Mouse (Mus musculus): ENCODE measurements at regions not wholly inside any gene's neighbourhood (a gene's known extent, or its start where the extent isn't known, plus 50 kb on each side); places are given as distances from the start of the nearest gene placed in this dataset.

DNA sequence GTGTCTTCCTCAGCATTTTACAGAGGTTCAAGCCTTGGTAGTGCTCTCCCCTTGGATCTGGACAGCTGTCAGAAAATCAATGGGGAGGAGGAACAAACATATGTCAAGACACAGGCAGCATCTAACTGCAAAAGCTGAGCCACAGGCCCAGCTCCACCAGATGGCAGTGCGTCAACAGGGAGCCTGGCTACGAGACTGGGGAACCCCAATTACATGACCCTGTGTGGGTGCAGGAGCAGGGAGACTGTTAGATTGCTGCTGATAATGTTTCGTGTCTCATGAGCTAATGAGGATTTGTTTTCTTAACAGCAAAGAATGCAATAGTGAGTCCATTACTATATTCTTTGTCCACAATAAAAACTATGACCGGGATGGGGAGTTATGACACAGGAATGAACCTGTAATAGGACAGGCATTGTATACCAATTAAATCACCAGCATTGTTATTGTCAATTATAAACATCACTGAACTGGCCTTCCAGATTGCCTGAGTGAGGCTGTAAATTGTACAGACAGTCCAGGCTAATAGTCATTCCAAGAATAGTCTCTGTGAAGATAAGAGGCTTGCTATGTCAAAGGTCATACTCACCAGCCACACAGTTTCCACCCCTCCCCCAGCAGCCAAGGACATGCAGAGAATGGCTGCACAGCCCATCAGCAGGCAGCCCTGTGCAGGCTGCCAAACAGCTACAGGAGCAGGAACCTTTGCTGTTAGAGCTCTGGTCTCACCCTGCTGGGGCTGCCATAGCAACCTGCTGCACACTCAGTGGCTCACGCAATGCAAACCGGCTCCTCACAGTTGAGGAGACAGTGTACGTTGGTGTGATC, 58.8 kb upstream of the Barx2 start:
- Histone ChIP-seq H3K27ac (replicated peaks; ENCODE audit: low read depth, low read length) (no peak overlapping the region), H3K9ac (replicated peaks; ENCODE audit: low read length) (no peak overlapping the region), H3K36me3 (replicated peaks; ENCODE audit: control insufficient read depth, insufficient read depth, low read depth, low read length) (no peaks in the 10 kb centered on the region), H3K4me2 (ENCODE audit: low read depth, low read length) (no peak overlapping the region), H3K4me1 (ENCODE audit: control insufficient read depth, insufficient read depth, low read length) (no peaks in the 10 kb centered on the region), H3K4me3 (ENCODE audit: low read depth, low read length) (no peak overlapping the region), H3K9me3 (replicated peaks; ENCODE audit: control insufficient read depth, low read length) (no peaks in the 10 kb centered on the region), H3K27me3 (ENCODE audit: control insufficient read depth, insufficient read depth, low read length) (no peaks in the 10 kb centered on the region)
- DNase-seq (ENCODE audit: low spot score) (peak; percentile 71), ATAC-seq (replicated peaks; ENCODE audit: insufficient number of reproducible peaks, low FRiP score, low TSS enrichment, low read depth) (peak; percentile 93)
- WGBS = 19% methylated on average over 7 of the region's 7 CpGs

GRCm38 (mm10) chr9:31972629-31972993, 59.3 kb upstream of the Barx2 start:
- Histone ChIP-seq H3K27me3 (ENCODE audit: control insufficient read depth, insufficient read depth, low read length) (no peaks in the 10 kb centered on the region), H3K4me1 (ENCODE audit: control insufficient read depth, insufficient read depth, low read length) (no peaks in the 10 kb centered on the region), H3K4me2 (ENCODE audit: low read depth, low read length) (no peak overlapping the region), H3K4me3 (ENCODE audit: low read depth, low read length) (no peak overlapping the region), H3K36me3 (replicated peaks; ENCODE audit: control insufficient read depth, insufficient read depth, low read depth, low read length) (no peaks in the 10 kb centered on the region), H3K9ac (replicated peaks; ENCODE audit: low read length) (no peak overlapping the region), H3K9me3 (replicated peaks; ENCODE audit: control insufficient read depth, low read length) (no peaks in the 10 kb centered on the region), H3K27ac (replicated peaks; ENCODE audit: low read depth, low read length) (no peak overlapping the region)
- WGBS = 51% methylated on average over 6 of the region's 6 CpGs
- ATAC-seq (replicated peaks; ENCODE audit: insufficient number of reproducible peaks, low FRiP score, low TSS enrichment, low read depth) (no peak), DNase-seq (ENCODE audit: low spot score) (no peak)

DNA sequence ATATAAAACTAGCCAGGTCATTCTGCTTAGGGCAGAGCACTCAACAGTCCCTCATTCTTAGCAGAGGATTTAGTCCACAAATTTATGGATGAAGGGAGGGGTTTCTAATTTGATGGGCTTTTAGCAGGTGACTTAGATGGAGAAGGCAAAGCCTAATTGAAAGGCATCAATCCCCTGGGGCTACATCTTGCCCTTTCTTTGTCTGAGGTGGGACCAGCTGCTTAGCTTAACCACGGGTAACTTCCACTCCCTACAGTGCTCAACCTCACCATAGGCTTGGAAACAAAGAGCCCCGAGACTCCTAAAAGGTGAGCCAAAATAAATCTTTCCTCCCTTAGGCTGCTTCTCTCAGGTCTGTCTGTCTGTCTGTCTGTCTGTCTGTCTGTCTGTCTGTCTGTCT, 62.9 kb upstream of the Barx2 start:
- Histone ChIP-seq H3K9ac (replicated peaks; ENCODE audit: low read length) (no peak overlapping the region), H3K36me3 (replicated peaks; ENCODE audit: control insufficient read depth, insufficient read depth, low read depth, low read length) (no peaks in the 10 kb centered on the region), H3K27me3 (ENCODE audit: control insufficient read depth, insufficient read depth, low read length) (no peaks in the 10 kb centered on the region), H3K4me1 (ENCODE audit: control insufficient read depth, insufficient read depth, low read length) (no peaks in the 10 kb centered on the region), H3K9me3 (replicated peaks; ENCODE audit: control insufficient read depth, low read length) (no peaks in the 10 kb centered on the region), H3K4me3 (ENCODE audit: low read depth, low read length) (no peak overlapping the region), H3K27ac (replicated peaks; ENCODE audit: low read depth, low read length) (no peak overlapping the region), H3K4me2 (ENCODE audit: low read depth, low read length) (no peak overlapping the region)
- no peak for ATAC-seq (replicated peaks; ENCODE audit: insufficient number of reproducible peaks, low FRiP score, low TSS enrichment, low read depth)
- no peak for DNase-seq (ENCODE audit: low spot score)
- WGBS = 40% methylated on average over 2 of the region's 2 CpGs

DNA sequence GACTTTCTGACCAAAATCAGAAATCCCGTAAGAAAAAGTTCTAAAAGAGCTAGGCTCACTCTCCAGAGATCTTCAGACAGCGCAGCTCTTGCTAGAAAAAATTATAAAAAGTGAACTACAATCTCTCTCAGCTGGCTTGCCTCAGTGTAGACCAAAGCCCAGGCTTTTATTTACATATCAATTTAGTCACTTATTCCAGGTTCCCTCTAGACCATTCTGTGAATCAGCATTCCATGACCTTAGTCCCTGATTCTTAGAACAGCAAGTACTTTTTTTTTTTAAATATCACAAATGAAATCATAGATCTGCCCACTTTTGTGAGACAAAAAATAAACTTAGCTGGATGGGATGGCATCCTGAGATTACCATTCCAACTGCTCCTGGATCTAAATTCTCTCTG, 64.8 kb upstream of the Barx2 start:
- no peak for ATAC-seq (replicated peaks; ENCODE audit: insufficient number of reproducible peaks, low FRiP score, low TSS enrichment, low read depth)

GRCm38 (mm10) chr9:31979211-31979610, 65.9 kb upstream of the Barx2 start:
- ATAC-seq (replicated peaks; ENCODE audit: insufficient number of reproducible peaks, low FRiP score, low TSS enrichment, low read depth) = no peak
- 85% methylated on average over 3 of the region's 3 CpGs for WGBS
- H3K9ac ChIP-seq (replicated peaks; ENCODE audit: low read length) = no peak overlapping the region

More for the DNA sequence above, 64.8 kb upstream of the Barx2 start:
- no peak for DNase-seq (ENCODE audit: low spot score)
- Histone ChIP-seq H3K4me2 (ENCODE audit: low read depth, low read length) (no peak overlapping the region), H3K4me1 (ENCODE audit: control insufficient read depth, insufficient read depth, low read length) (no peaks in the 10 kb centered on the region), H3K9ac (replicated peaks; ENCODE audit: low read length) (no peak overlapping the region), H3K4me3 (ENCODE audit: low read depth, low read length) (no peak overlapping the region), H3K36me3 (replicated peaks; ENCODE audit: control insufficient read depth, insufficient read depth, low read depth, low read length) (no peaks in the 10 kb centered on the region), H3K27ac (replicated peaks; ENCODE audit: low read depth, low read length) (no peak overlapping the region), H3K9me3 (replicated peaks; ENCODE audit: control insufficient read depth, low read length) (no peaks in the 10 kb centered on the region), H3K27me3 (ENCODE audit: control insufficient read depth, insufficient read depth, low read length) (no peaks in the 10 kb centered on the region)
- 80% methylated on average over 2 of the region's 2 CpGs for WGBS

GRCm38 (mm10) chr9:31980459-31980858, 67.2 kb upstream of the Barx2 start:
- H3K36me3 ChIP-seq (replicated peaks; ENCODE audit: control insufficient read depth, insufficient read depth, low read depth, low read length) = no peaks in the 10 kb centered on the region
- H3K4me1 ChIP-seq (ENCODE audit: control insufficient read depth, insufficient read depth, low read length) = no peaks in the 10 kb centered on the region
- no peak overlapping the region for H3K4me3 ChIP-seq (ENCODE audit: low read depth, low read length)
- no peak overlapping the region for H3K4me2 ChIP-seq (ENCODE audit: low read depth, low read length)
- H3K27me3 ChIP-seq (ENCODE audit: control insufficient read depth, insufficient read depth, low read length) = no peaks in the 10 kb centered on the region
- ATAC-seq (replicated peaks; ENCODE audit: insufficient number of reproducible peaks, low FRiP score, low TSS enrichment, low read depth) (no peak), DNase-seq (ENCODE audit: low spot score) (no peak)
- H3K27ac ChIP-seq (replicated peaks; ENCODE audit: low read depth, low read length) = no peak overlapping the region
- WGBS = 92% methylated on average over 5 of the region's 5 CpGs
- no peaks in the 10 kb centered on the region for H3K9me3 ChIP-seq (replicated peaks; ENCODE audit: control insufficient read depth, low read length)
- no peak overlapping the region for H3K9ac ChIP-seq (replicated peaks; ENCODE audit: low read length)

More at GRCm38 (mm10) chr9:31979211-31979610, 65.9 kb upstream of the Barx2 start:
- H3K4me2 ChIP-seq (ENCODE audit: low read depth, low read length) = no peak overlapping the region
- no peaks in the 10 kb centered on the region for H3K4me1 ChIP-seq (ENCODE audit: control insufficient read depth, insufficient read depth, low read length)
- H3K4me3 ChIP-seq (ENCODE audit: low read depth, low read length) = no peak overlapping the region
- no peak overlapping the region for H3K27ac ChIP-seq (replicated peaks; ENCODE audit: low read depth, low read length)
- no peak for DNase-seq (ENCODE audit: low spot score)
- H3K9me3 ChIP-seq (replicated peaks; ENCODE audit: control insufficient read depth, low read length) = no peaks in the 10 kb centered on the region
- H3K27me3 ChIP-seq (ENCODE audit: control insufficient read depth, insufficient read depth, low read length) = no peaks in the 10 kb centered on the region
- H3K36me3 ChIP-seq (replicated peaks; ENCODE audit: control insufficient read depth, insufficient read depth, low read depth, low read length) = no peaks in the 10 kb centered on the region

DNA sequence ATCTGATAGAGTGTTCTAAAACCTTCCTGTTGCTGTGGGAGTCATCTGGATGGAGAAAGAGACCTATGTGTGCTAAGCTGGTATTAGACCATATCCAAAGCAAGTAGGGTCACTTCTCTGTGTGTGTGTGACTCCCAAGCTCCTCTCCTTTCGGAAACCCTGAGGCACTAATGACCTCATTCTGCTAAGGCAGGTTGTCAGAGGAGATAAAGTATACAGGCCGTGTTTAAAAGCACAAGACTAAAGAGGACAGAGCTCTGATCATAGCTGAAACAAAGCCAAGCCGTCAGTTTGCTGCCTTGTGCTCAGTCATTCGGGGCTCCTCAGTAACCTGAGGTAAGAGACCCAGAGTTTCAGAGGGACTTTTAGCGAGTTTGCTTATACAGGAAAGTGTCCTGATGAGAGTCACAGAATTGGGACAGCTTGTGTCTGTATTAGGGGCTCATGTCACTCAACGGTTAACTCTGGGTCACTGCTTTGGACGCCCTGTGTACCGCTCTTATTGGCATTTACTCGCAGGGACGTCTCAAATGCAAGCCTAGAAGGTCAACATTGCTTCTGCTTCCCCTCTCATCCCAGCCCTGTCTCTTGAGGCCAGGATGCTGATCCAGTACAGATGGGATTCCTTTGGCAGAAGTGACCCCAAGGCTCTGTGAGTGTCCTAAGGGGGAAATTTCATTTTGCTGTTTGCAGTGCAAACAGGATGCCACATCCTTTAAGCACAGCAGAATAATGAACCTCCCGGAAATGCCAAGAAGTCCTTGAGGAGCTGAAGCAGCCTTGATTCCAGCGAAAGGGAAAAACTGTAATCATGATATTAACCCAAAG, 70.7 kb upstream of the Barx2 start:
- H3K27me3 ChIP-seq (ENCODE audit: control insufficient read depth, insufficient read depth, low read length) = no peaks in the 10 kb centered on the region
- no peaks in the 10 kb centered on the region for H3K9me3 ChIP-seq (replicated peaks; ENCODE audit: control insufficient read depth, low read length)
- no peak overlapping the region for H3K9ac ChIP-seq (replicated peaks; ENCODE audit: low read length)
- peak; percentile 17 for DNase-seq (ENCODE audit: low spot score)
- no peak overlapping the region for H3K27ac ChIP-seq (replicated peaks; ENCODE audit: low read depth, low read length)
- no peaks in the 10 kb centered on the region for H3K4me1 ChIP-seq (ENCODE audit: control insufficient read depth, insufficient read depth, low read length)
- no peak overlapping the region for H3K4me2 ChIP-seq (ENCODE audit: low read depth, low read length)
- H3K4me3 ChIP-seq (ENCODE audit: low read depth, low read length) = no peak overlapping the region
- 31% methylated on average over 12 of the region's 12 CpGs for WGBS
- no peak for ATAC-seq (replicated peaks; ENCODE audit: insufficient number of reproducible peaks, low FRiP score, low TSS enrichment, low read depth)
- no peaks in the 10 kb centered on the region for H3K36me3 ChIP-seq (replicated peaks; ENCODE audit: control insufficient read depth, insufficient read depth, low read depth, low read length)

- Histone ChIP-seq H3K4me3 (ENCODE audit: low read depth, low read length) (no peak overlapping the region), H3K9me3 (replicated peaks; ENCODE audit: control insufficient read depth, low read length) (no peaks in the 10 kb centered on the region), H3K27ac (replicated peaks; ENCODE audit: low read depth, low read length) (no peak overlapping the region), H3K27me3 (ENCODE audit: control insufficient read depth, insufficient read depth, low read length) (no peaks in the 10 kb centered on the region), H3K36me3 (replicated peaks; ENCODE audit: control insufficient read depth, insufficient read depth, low read depth, low read length) (no peaks in the 10 kb centered on the region), H3K4me2 (ENCODE audit: low read depth, low read length) (no peak overlapping the region), H3K9ac (replicated peaks; ENCODE audit: low read length) (no peak overlapping the region), H3K4me1 (ENCODE audit: control insufficient read depth, insufficient read depth, low read length) (no peaks in the 10 kb centered on the region)
- WGBS = 43% methylated on average over 7 of the region's 7 CpGs
- DNase-seq (ENCODE audit: low spot score) (no peak), ATAC-seq (replicated peaks; ENCODE audit: insufficient number of reproducible peaks, low FRiP score, low TSS enrichment, low read depth) (no peak)
Observed at GRCm38 (mm10) chr9:31988826-31989225, 75.6 kb upstream of the Barx2 start.
